In the genomic region with DNA sequence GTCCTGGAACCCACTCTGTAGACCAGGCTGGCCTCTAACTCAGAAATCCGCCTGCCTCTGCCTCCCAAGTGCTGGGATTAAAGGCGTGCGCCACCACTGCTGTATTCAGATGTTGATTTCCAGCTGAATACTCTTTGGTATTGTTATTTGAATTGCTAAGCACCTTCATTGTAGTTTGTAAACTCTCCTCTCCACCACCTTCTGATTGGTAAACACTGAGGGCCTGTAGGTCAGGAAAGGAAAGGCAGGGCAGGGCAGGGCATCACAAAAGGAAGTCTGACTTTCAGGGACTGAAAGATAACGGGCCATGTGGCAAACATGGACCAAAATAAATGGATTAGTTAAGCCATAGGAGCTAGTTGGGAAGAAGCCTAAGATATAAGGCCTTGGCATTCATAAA, we compare ENCODE assay signal across 29 mouse cellular contexts.
A peak's percentile ranks its signal among the peaks of the same experiment; 100 is the strongest.
DNase-seq lines count a peak whose midpoint lies in the region; ATAC-seq and TF ChIP-seq lines count a peak whose summit lies in the region.
"Had no signal": no experiment of that assay in that cellular context is flagged by ENCODE, and none has a peak within 500 bp of the region (broad histone marks: within the 10 kb centered on the region; RNA-seq: fewer than 3 reads in every experiment).

No protein-coding gene starts in this region.

- H3K27ac ChIP-seq in lung, postnatal 0 days (ENCODE audit: low read length): no peak overlapping the region
- H3K27ac ChIP-seq: embryonic facial prominence, embryonic 10.5 days; embryonic facial prominence, embryonic 13.5 days; forebrain, embryonic 12.5 days; forebrain, embryonic 15.5 days; heart, embryonic 15.5 days; hindbrain, embryonic 14.5 days; hindbrain, postnatal 0 days had no signal

- no peak overlapping the region for H3K4me3 ChIP-seq in lung, postnatal 0 days (ENCODE audit: low read depth, low read length)
- H3K4me3 ChIP-seq in megakaryocyte, embryonic 14.5 days (replicated peaks): peak overlapping the region; percentile 28
- H3K4me3 ChIP-seq: embryonic facial prominence, embryonic 10.5 days; embryonic facial prominence, embryonic 13.5 days; erythroblast, embryonic 14.5 days; forebrain, embryonic 12.5 days; forebrain, embryonic 15.5 days; heart, embryonic 12.5 days; heart, embryonic 15.5 days had no signal

- H3K9me3 ChIP-seq in lung, postnatal 0 days (ENCODE audit: low read length): no peaks in the 10 kb centered on the region
- H3K9me3 ChIP-seq in megakaryocyte, embryonic 14.5 days: no peaks in the 10 kb centered on the region
- H3K9me3 ChIP-seq: embryonic facial prominence, embryonic 10.5 days; embryonic facial prominence, embryonic 13.5 days; forebrain, embryonic 12.5 days; forebrain, embryonic 15.5 days; heart, embryonic 12.5 days; heart, embryonic 15.5 days had no signal

- H3K4me2 ChIP-seq in lung, postnatal 0 days (replicated peaks; ENCODE audit: low read depth, low read length): no peak overlapping the region
- H3K4me2 ChIP-seq: embryonic facial prominence, embryonic 13.5 days; forebrain, embryonic 12.5 days; forebrain, embryonic 15.5 days; heart, embryonic 12.5 days; heart, embryonic 15.5 days; hindbrain, embryonic 14.5 days had no signal

- WGBS in lung, postnatal 0 days: 79% methylated on average over 4 of the region's 4 CpGs

- H3K9ac ChIP-seq in lung, postnatal 0 days (replicated peaks; ENCODE audit: low read depth): no peak overlapping the region
- H3K9ac ChIP-seq: embryonic facial prominence, embryonic 13.5 days; forebrain, embryonic 12.5 days; forebrain, embryonic 15.5 days; heart, embryonic 12.5 days; heart, embryonic 15.5 days; hindbrain, embryonic 14.5 days had no signal

- peak; percentile 32 for DNase-seq in lung, postnatal 0 days (ENCODE audit: low spot score)
- DNase-seq in lung, postnatal 4 days: no peak
- peak; percentile 34 for DNase-seq in WW6 (ENCODE audit: low read depth, low spot score)
- no peak for DNase-seq in heart, postnatal 14 days
- DNase-seq in thymus, postnatal 0 days (ENCODE audit: low spot score): no peak
- DNase-seq in ovary, adult 18-20 months (ENCODE audit: low spot score): no peak
- DNase-seq: adrenal gland, adult 8-10 months; adrenal gland, postnatal 25 days; cerebellum, adult 11-12 months; cerebellum, adult 8-10 months; cerebellum, postnatal 10 days; cerebellum, postnatal 36 days; embryo, embryonic 11 days; gastrocnemius, postnatal 25 days; heart, adult 18-20 months; heart, postnatal 10 days; heart, postnatal 4 days had no signal

- peak; percentile 52 for ATAC-seq in lung, postnatal 0 days
- no peak for ATAC-seq in megakaryocyte, adult 5-6 weeks (ENCODE audit: poor library complexity, severe bottlenecking)
- ATAC-seq: activated CD4-positive, CD25-positive, alpha-beta regulatory T cell, adult 4 months; forebrain, embryonic 15.5 days; hindbrain, postnatal 0 days had no signal

- TF ChIP-seq CTCF in lung, postnatal 0 days (IDR thresholded peaks at IDR 0.05): no peak

- peak; percentile 89 for TF ChIP-seq EP300 in lung, postnatal 0 days (IDR thresholded peaks at IDR 0.05)

- H3K4me1 ChIP-seq in lung, postnatal 0 days (ENCODE audit: insufficient read depth, low read depth, low read length): no peaks in the 10 kb centered on the region
- peaks cover 74% of the 10 kb centered on the region for H3K4me1 ChIP-seq in megakaryocyte, embryonic 14.5 days
- H3K4me1 ChIP-seq: embryonic facial prominence, embryonic 10.5 days; forebrain, embryonic 12.5 days; forebrain, embryonic 15.5 days; heart, embryonic 15.5 days had no signal

- H3K36me3 ChIP-seq in lung, postnatal 0 days (ENCODE audit: insufficient read depth, low read length): no peaks in the 10 kb centered on the region
- peaks cover 37% of the 10 kb centered on the region for H3K36me3 ChIP-seq in megakaryocyte, embryonic 14.5 days (replicated peaks; ENCODE audit: low read length)
- H3K36me3 ChIP-seq: forebrain, embryonic 12.5 days; forebrain, embryonic 15.5 days; heart, embryonic 15.5 days had no signal

- H3K27me3 ChIP-seq in lung, postnatal 0 days (replicated peaks; ENCODE audit: insufficient read depth, low read length): no peaks in the 10 kb centered on the region
- H3K27me3 ChIP-seq in megakaryocyte, embryonic 14.5 days (replicated peaks): no peaks in the 10 kb centered on the region
- H3K27me3 ChIP-seq: embryonic facial prominence, embryonic 13.5 days; forebrain, embryonic 12.5 days; forebrain, embryonic 15.5 days; heart, embryonic 12.5 days; heart, embryonic 15.5 days had no signal

- intact Hi-C loops in heart, postnatal 14 days (cut with DNase I): no loop called here

Comparison
In these comparisons a context has a peak if more than half of its experiments do, and no peak if none do; other contexts are left out.
1. DNase-seq: peak in lung, postnatal 0 days (single experiment) and WW6 (single experiment); none in lung, postnatal 4 days (0 of 2), heart, postnatal 14 days (0 of 2), thymus, postnatal 0 days (single experiment) and ovary, adult 18-20 months (single experiment).